Mouse (Mus musculus) G1E (cell line): ENCODE results near the gene Tmem98. TPM values are rescaled to one million over a fixed set of nuclear protein-coding genes. Genes with fewer than 3 reads are reported as not detected.

Experiments used
- ATAC-seq: 2 replicates; pipeline ENCODE4 v1.8.0; 2016; ENCODE audit warnings: mild to moderate bottlenecking; ENCODE audit not compliant: insufficient number of reproducible peaks, poor library complexity, low FRiP score, severe bottlenecking; ENCODE audit errors: extremely low read depth
- DNase-seq: peaks from one replicate; pipeline ENCODE4 v3.0.0; 2012; ENCODE audit warnings: low spot score
- H3K27me3 ChIP-seq: 2 replicates; pipeline ENCODE4 v1.6.1; 2012; ENCODE audit warnings: mild to moderate bottlenecking, low read length, inconsistent platforms; ENCODE audit not compliant: insufficient read depth
- H3K36me3 ChIP-seq: replicated peaks from 2 replicates; pipeline ENCODE3; 2012; ENCODE audit warnings: mild to moderate bottlenecking, inconsistent platforms
- H3K4me1 ChIP-seq: 2 replicates; pipeline ENCODE4 v1.6.1; 2012; ENCODE audit warnings: low read depth, low read length, inconsistent platforms, mixed read lengths; ENCODE audit not compliant: insufficient read depth
- H3K4me3 ChIP-seq: 2 replicates; pipeline ENCODE4 v1.5.1; 2012; ENCODE audit warnings: low read depth, mild to moderate bottlenecking, inconsistent platforms, low read length, moderate library complexity, mixed read lengths
- H3K9me3 ChIP-seq: replicated peaks from 2 replicates; pipeline ENCODE4 v1.6.1; 2012; ENCODE audit warnings: inconsistent platforms
- CTCF ChIP-seq: IDR thresholded peaks from 2 replicates; pipeline ENCODE4 v1.5.1; 2012; ENCODE audit warnings: low read depth, low read length, inconsistent platforms, mixed read lengths
- GATA1 ChIP-seq: IDR thresholded peaks from 2 replicates; pipeline ENCODE4 v1.6.1; 2012; ENCODE audit warnings: borderline replicate concordance, low read length, inconsistent platforms, mixed read lengths
- GATA2 ChIP-seq: IDR thresholded peaks from 2 replicates; pipeline ENCODE4 v1.6.1; 2012; ENCODE audit warnings: low read depth, low read length, inconsistent platforms, borderline replicate concordance
- POLR2AphosphoS5 ChIP-seq: IDR thresholded peaks from 2 replicates; pipeline ENCODE4 v1.6.1; 2012; ENCODE audit warnings: low read depth, low read length, inconsistent platforms; ENCODE audit not compliant: insufficient replicate concordance
- TAL1 ChIP-seq: conservative IDR thresholded peaks from 2 replicates; pipeline ENCODE4 v1.6.1; 2012; ENCODE audit warnings: low read depth, low read length, inconsistent platforms, mixed read lengths
- polyA plus RNA-seq: library from polyadenylated mRNA; stranded (reverse); fragments of >175 nt; gene quantifications from 2 replicates; pipeline ENCODE4 v1.2.3, GENCODE M21; 2012
- total RNA-seq, 2 experiments: library from RNA; stranded (forward) in 1 of 2; stranded (reverse) in 1 of 2; fragments of 200-1000 nt in 1 of 2; fragments of >200 nt in 1 of 2; fragmentation: Nextera tagmentation in 1 of 2; gene quantifications; 2 replicates each; pipeline ENCODE4 v1.2.3; 2014 to 2017

The Tmem98 gene
- total and polyA plus RNA-seq, 3 experiments: not detected

DNA sequence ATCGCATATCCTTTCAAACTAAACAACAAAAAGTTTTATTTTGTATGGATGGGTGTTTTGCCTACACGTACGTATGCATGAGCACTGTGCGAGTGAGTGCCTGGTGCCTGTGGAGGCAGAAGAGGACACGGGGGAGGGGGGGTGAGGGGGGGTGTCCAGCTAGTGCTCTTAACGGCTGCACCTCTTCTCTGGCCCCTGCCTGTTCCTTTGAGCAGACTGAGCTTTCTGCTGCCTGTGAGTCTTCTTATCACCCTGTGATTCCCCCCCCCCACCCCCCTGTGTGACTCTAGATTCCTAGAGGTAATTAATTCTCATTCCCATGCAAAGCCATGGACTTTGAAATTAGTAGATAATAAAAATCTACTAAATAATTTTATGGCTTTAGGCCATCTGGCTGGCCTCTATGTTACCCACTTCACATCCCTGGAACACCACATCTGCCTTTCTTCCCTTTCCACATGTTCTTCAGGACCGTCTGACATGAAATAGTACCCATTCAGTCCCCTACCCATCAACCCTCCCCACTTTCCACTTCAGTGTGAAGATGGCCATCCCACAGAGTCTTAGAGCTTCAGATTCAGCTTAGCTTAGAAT lies 20.2 kb upstream of the Tmem98 start:
- DNase-seq (no peak), ATAC-seq (no peak)
- Histone ChIP-seq H3K4me1 (no peaks in the 10 kb centered on the region), H3K9me3 (peaks cover 36% of the 10 kb centered on the region), H3K4me3 (no peak overlapping the region), H3K36me3 (no peaks in the 10 kb centered on the region), H3K27me3 (no peaks in the 10 kb centered on the region)
- no peak for TF ChIP-seq TAL1
- no peak for TF ChIP-seq POLR2AphosphoS5
- TF ChIP-seq GATA2: no peak
- no peak for TF ChIP-seq GATA1
- no peak for TF ChIP-seq CTCF

GRCm38 (mm10) chr11:80790413-80790812 lies 19.6 kb upstream of the Tmem98 start:
- H3K36me3 ChIP-seq: no peaks in the 10 kb centered on the region
- H3K27me3 ChIP-seq: no peaks in the 10 kb centered on the region
- no peaks in the 10 kb centered on the region for H3K4me1 ChIP-seq

GRCm38 (mm10) chr11:80791677-80792432 lies 18.1 kb upstream of the Tmem98 start:
- no peaks in the 10 kb centered on the region for H3K36me3 ChIP-seq
- H3K9me3 ChIP-seq: peaks cover 42% of the 10 kb centered on the region
- H3K4me1 ChIP-seq: no peaks in the 10 kb centered on the region
- no peak overlapping the region for H3K4me3 ChIP-seq
- H3K27me3 ChIP-seq: no peaks in the 10 kb centered on the region
- ATAC-seq: no peak
- no peak for DNase-seq
- TF ChIP-seq CTCF (no peak), GATA2 (no peak), GATA1 (no peak), TAL1 (no peak), POLR2AphosphoS5 (no peak)

More at GRCm38 (mm10) chr11:80790413-80790812, 19.6 kb upstream of the Tmem98 start:
- ATAC-seq (no peak), DNase-seq (no peak)
- H3K4me3 ChIP-seq: no peak overlapping the region
- H3K9me3 ChIP-seq: peaks cover 35% of the 10 kb centered on the region
- TF ChIP-seq GATA2 (no peak), CTCF (no peak)

DNA sequence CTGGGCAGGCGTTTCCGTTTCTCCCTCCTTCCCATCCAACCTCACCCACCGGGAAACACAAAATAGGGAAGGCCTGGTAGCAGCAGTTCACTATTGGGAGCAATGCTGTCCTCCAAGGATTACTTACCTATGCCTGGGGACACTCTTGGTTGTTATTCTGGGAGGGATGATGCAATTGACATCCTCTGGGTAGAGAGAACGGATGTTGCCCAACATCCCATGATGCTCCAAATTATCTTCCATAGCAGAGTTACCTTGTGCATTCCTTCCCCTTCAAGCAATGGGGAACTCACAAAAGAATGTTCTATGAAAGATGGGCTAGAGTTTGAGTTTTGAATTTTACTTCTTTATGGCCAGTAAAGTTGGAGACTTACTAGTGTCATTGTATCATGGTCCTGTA lies 16.6 kb upstream of the Tmem98 start:
- Histone ChIP-seq H3K4me3 (no peak overlapping the region), H3K9me3 (peaks cover 53% of the 10 kb centered on the region), H3K36me3 (no peaks in the 10 kb centered on the region), H3K4me1 (no peaks in the 10 kb centered on the region), H3K27me3 (no peaks in the 10 kb centered on the region)
- DNase-seq (no peak), ATAC-seq (no peak)
- TF ChIP-seq GATA1: no peak
- no peak for TF ChIP-seq TAL1
- TF ChIP-seq GATA2: no peak
- no peak for TF ChIP-seq POLR2AphosphoS5
- TF ChIP-seq CTCF: no peak

- Histone ChIP-seq H3K9me3 (peaks cover 56% of the 10 kb centered on the region), H3K4me1 (no peaks in the 10 kb centered on the region), H3K27me3 (no peaks in the 10 kb centered on the region), H3K36me3 (no peaks in the 10 kb centered on the region), H3K4me3 (no peak overlapping the region)
- DNase-seq (no peak), ATAC-seq (no peak)
- TF ChIP-seq GATA2: no peak
- TF ChIP-seq GATA1: no peak
- no peak for TF ChIP-seq TAL1
- TF ChIP-seq CTCF: no peak
- TF ChIP-seq POLR2AphosphoS5: no peak
Observed at GRCm38 (mm10) chr11:80794290-80794689, 15.7 kb upstream of the Tmem98 start.

- H3K4me3 ChIP-seq: no peak overlapping the region
- ATAC-seq (no peak), DNase-seq (no peak)
- no peaks in the 10 kb centered on the region for H3K36me3 ChIP-seq
- H3K4me1 ChIP-seq: no peaks in the 10 kb centered on the region
- TF ChIP-seq TAL1 (no peak), GATA2 (no peak), GATA1 (no peak), POLR2AphosphoS5 (no peak), CTCF (no peak)
- H3K9me3 ChIP-seq: peaks cover 54% of the 10 kb centered on the region
- no peaks in the 10 kb centered on the region for H3K27me3 ChIP-seq
Observed at GRCm38 (mm10) chr11:80795431-80795830, 14.5 kb upstream of the Tmem98 start.
